Mouse (Mus musculus): ENCODE results near the gene Tsks. TPM values are rescaled to one million over a fixed set of nuclear protein-coding genes. Genes with fewer than 3 reads are reported as not detected.
A peak's percentile ranks its signal among the peaks of the same experiment; 100 is the strongest.

Gene Tsks
- polyA plus RNA-seq, 1 experiment from 2014 or later = 0.21 TPM

- H3K4me3 ChIP-seq = no peak overlapping the region
- H3K27me3 ChIP-seq (replicated peaks) = no peaks in the 10 kb centered on the region
- no peaks in the 10 kb centered on the region for H3K9me3 ChIP-seq
- no peak for ATAC-seq (replicated peaks)
- no peak overlapping the region for H3K27ac ChIP-seq
- H3K4me1 ChIP-seq = peaks cover 2% of the 10 kb centered on the region
- no peak overlapping the region for H3K9ac ChIP-seq
- 78% methylated on average over 7 of the region's 7 CpGs for WGBS
- H3K4me2 ChIP-seq = no peak overlapping the region
- peaks cover 20% of the 10 kb centered on the region for H3K36me3 ChIP-seq (replicated peaks)
Observed at GRCm38 (mm10) chr7:44965975-44966374, 23.0 kb downstream of the Tsks start.

GRCm38 (mm10) chr7:44966638-44967037, 23.6 kb downstream of the Tsks start:
- Histone ChIP-seq H3K9ac (no peak overlapping the region), H3K4me3 (no peak overlapping the region), H3K27me3 (replicated peaks) (no peaks in the 10 kb centered on the region), H3K9me3 (no peaks in the 10 kb centered on the region), H3K4me2 (no peak overlapping the region), H3K27ac (no peak overlapping the region), H3K4me1 (peaks cover 9% of the 10 kb centered on the region), H3K36me3 (replicated peaks) (peaks cover 19% of the 10 kb centered on the region)
- no peak for ATAC-seq (replicated peaks)
- 83% methylated on average over 15 of the region's 15 CpGs for WGBS

GRCm38 (mm10) chr7:44970231-44970691, 27.3 kb downstream of the Tsks start:
- Histone ChIP-seq H3K4me2 (peak overlapping the region; percentile 59), H3K4me3 (peak overlapping the region; percentile 47), H3K27me3 (replicated peaks) (no peaks in the 10 kb centered on the region), H3K4me1 (peaks cover 38% of the 10 kb centered on the region), H3K9ac (peak overlapping the region; percentile 45), H3K36me3 (replicated peaks) (peaks cover 8% of the 10 kb centered on the region), H3K27ac (peak overlapping the region; percentile 82), H3K9me3 (no peaks in the 10 kb centered on the region)
- peak; percentile 95 for ATAC-seq (replicated peaks)
- under 1% methylated on average over 36 of the region's 36 CpGs for WGBS

GRCm38 (mm10) chr7:44971142-44971541, 28.1 kb downstream of the Tsks start:
- Histone ChIP-seq H3K4me2 (peak overlapping the region; percentile 59), H3K36me3 (replicated peaks) (peaks cover 4% of the 10 kb centered on the region; the same call in 1 of the 2 replicates), H3K9me3 (no peaks in the 10 kb centered on the region), H3K4me1 (peaks cover 41% of the 10 kb centered on the region), H3K9ac (peak overlapping the region; percentile 45), H3K27ac (peak overlapping the region; percentile 82), H3K4me3 (peak overlapping the region; percentile 47), H3K27me3 (replicated peaks) (no peaks in the 10 kb centered on the region)
- 70% methylated on average over 7 of the region's 7 CpGs for WGBS
- no peak for ATAC-seq (replicated peaks)

- Histone ChIP-seq H3K36me3 (replicated peaks) (peaks cover 24% of the 10 kb centered on the region), H3K9ac (peak overlapping the region; percentile 71), H3K4me2 (peak overlapping the region; percentile 84), H3K4me1 (peaks cover 41% of the 10 kb centered on the region), H3K9me3 (no peaks in the 10 kb centered on the region), H3K27me3 (replicated peaks) (no peaks in the 10 kb centered on the region), H3K27ac (peak overlapping the region; percentile 89), H3K4me3 (peak overlapping the region; percentile 47)
- 26% methylated on average over 14 of the region's 14 CpGs for WGBS
- no peak for ATAC-seq (replicated peaks)
Observed at GRCm38 (mm10) chr7:44973415-44974130, 30.6 kb downstream of the Tsks start.

GRCm38 (mm10) chr7:44974383-44975116, 31.5 kb downstream of the Tsks start, which contains the start of gene Cpt1c:
Cpt1c (minus strand) TSS chr7:44974851.
- WGBS = 1% methylated on average over 22 of the region's 22 CpGs

GRCm38 (mm10) chr7:44975117-44975419, 32.1 kb downstream of the Tsks start:
- peaks cover 41% of the 10 kb centered on the region for H3K4me1 ChIP-seq
- peaks cover 39% of the 10 kb centered on the region for H3K36me3 ChIP-seq (replicated peaks)
- H3K27me3 ChIP-seq (replicated peaks) = no peaks in the 10 kb centered on the region
- peak overlapping the region; percentile 89 for H3K27ac ChIP-seq
- no peaks in the 10 kb centered on the region for H3K9me3 ChIP-seq
- WGBS = 21% methylated on average over 6 of the region's 6 CpGs
- H3K4me3 ChIP-seq = peak overlapping the region; percentile 47; the same call in 1 of the 2 replicates
- H3K9ac ChIP-seq = 0 out of 2 replicates have a peak overlapping the region, but pooled peaks have one; percentile 14
- no peak for ATAC-seq (replicated peaks)
- H3K4me2 ChIP-seq = peak overlapping the region; percentile 84

More at GRCm38 (mm10) chr7:44974383-44975116, 31.5 kb downstream of the Tsks start, which contains the start of gene Cpt1c:
- peak within 1 kb of the TSS; percentile 47 for H3K4me3 ChIP-seq
- H3K9ac ChIP-seq = peak within 1 kb of the TSS; percentile 71
- ATAC-seq (replicated peaks) = peak; percentile 48
- H3K27me3 ChIP-seq (replicated peaks) = no peaks in the 10 kb centered on the region
- peak within 1 kb of the TSS; percentile 84 for H3K4me2 ChIP-seq
- H3K27ac ChIP-seq = peak within 1 kb of the TSS; percentile 89
- H3K36me3 ChIP-seq (replicated peaks) = peaks cover 34% of the 10 kb centered on the region
- H3K4me1 ChIP-seq = peaks cover 41% of the 10 kb centered on the region
- no peaks in the 10 kb centered on the region for H3K9me3 ChIP-seq

GRCm38 (mm10) chr7:44978300-44978699, 35.3 kb downstream of the Tsks start:
- H3K27ac ChIP-seq = no peak overlapping the region
- no peak overlapping the region for H3K4me2 ChIP-seq
- no peaks in the 10 kb centered on the region for H3K27me3 ChIP-seq (replicated peaks)
- H3K9me3 ChIP-seq = no peaks in the 10 kb centered on the region
- 93% methylated on average over 3 of the region's 3 CpGs for WGBS
- peaks cover 20% of the 10 kb centered on the region for H3K4me1 ChIP-seq
- H3K4me3 ChIP-seq = no peak overlapping the region
- no peak overlapping the region for H3K9ac ChIP-seq
- ATAC-seq (replicated peaks) = no peak
- peaks cover 58% of the 10 kb centered on the region for H3K36me3 ChIP-seq (replicated peaks)

- Histone ChIP-seq H3K9me3 (no peaks in the 10 kb centered on the region), H3K27ac (no peak overlapping the region), H3K9ac (no peak overlapping the region), H3K27me3 (replicated peaks) (no peaks in the 10 kb centered on the region), H3K4me3 (no peak overlapping the region), H3K4me1 (peaks cover 24% of the 10 kb centered on the region), H3K4me2 (no peak overlapping the region), H3K36me3 (replicated peaks) (peaks cover 51% of the 10 kb centered on the region)
- no peak for ATAC-seq (replicated peaks)
- 98% methylated on average over 8 of the region's 8 CpGs for WGBS
Observed at GRCm38 (mm10) chr7:44981539-44981938, 38.5 kb downstream of the Tsks start.

GRCm38 (mm10) chr7:44983085-44983484, 40.1 kb downstream of the Tsks start:
- Histone ChIP-seq H3K4me1 (peaks cover 30% of the 10 kb centered on the region), H3K9me3 (no peaks in the 10 kb centered on the region), H3K4me2 (no peak overlapping the region), H3K27me3 (replicated peaks) (no peaks in the 10 kb centered on the region), H3K36me3 (replicated peaks) (peaks cover 36% of the 10 kb centered on the region), H3K9ac (no peak overlapping the region), H3K27ac (no peak overlapping the region), H3K4me3 (no peak overlapping the region)
- no peak for ATAC-seq (replicated peaks)
- 35% methylated on average over 6 of the region's 6 CpGs for WGBS

- H3K4me2 ChIP-seq = peak overlapping the region; percentile 59
- ATAC-seq (replicated peaks) = no peak
- WGBS = 56% methylated on average over 7 of the region's 7 CpGs
- H3K4me1 ChIP-seq = peaks cover 36% of the 10 kb centered on the region
- H3K9me3 ChIP-seq = no peaks in the 10 kb centered on the region
- H3K36me3 ChIP-seq (replicated peaks) = peaks cover 28% of the 10 kb centered on the region
- H3K27me3 ChIP-seq (replicated peaks) = no peaks in the 10 kb centered on the region
- H3K4me3 ChIP-seq = peak overlapping the region; percentile 87
- peak overlapping the region; percentile 18; the same call in 1 of the 2 replicates for H3K27ac ChIP-seq
- H3K9ac ChIP-seq = no peak overlapping the region; the same call in 1 of the 2 replicates
Observed at GRCm38 (mm10) chr7:44983944-44984832, 41.2 kb downstream of the Tsks start.

GRCm38 (mm10) chr7:44984833-44985164, 41.8 kb downstream of the Tsks start:
- peaks cover 36% of the 10 kb centered on the region for H3K4me1 ChIP-seq
- H3K36me3 ChIP-seq (replicated peaks) = peaks cover 22% of the 10 kb centered on the region
- 34% methylated on average over 3 of the region's 3 CpGs for WGBS
- peak overlapping the region; percentile 59 for H3K4me2 ChIP-seq
- H3K9me3 ChIP-seq = no peaks in the 10 kb centered on the region
- H3K27ac ChIP-seq = no peak overlapping the region
- H3K4me3 ChIP-seq = peak overlapping the region; percentile 87
- no peak overlapping the region for H3K9ac ChIP-seq
- no peaks in the 10 kb centered on the region for H3K27me3 ChIP-seq (replicated peaks)
- ATAC-seq (replicated peaks) = no peak

Measured in midbrain, embryonic 15.5 days (tissue).